Comparison of ENCODE assay signal across 15 mouse cellular contexts in genomic region chr10:117896911-117897643, GRCm38 (mm10). TPM values are rescaled to one million over a fixed set of nuclear protein-coding genes. Genes with fewer than 3 reads are reported as not detected.
DNase-seq lines count a peak whose midpoint lies in the region; ATAC-seq and TF ChIP-seq lines count a peak whose summit lies in the region.
"Had no signal": no experiment of that assay in that cellular context is flagged by ENCODE, and none has a peak within 500 bp of the region (broad histone marks: within the 10 kb centered on the region; RNA-seq: fewer than 3 reads in every experiment).

No protein-coding gene starts in this region.

- H3K4me3 ChIP-seq in heart, embryonic 12.5 days: no peak overlapping the region
- no peak overlapping the region for H3K4me3 ChIP-seq in heart, adult 2 months
- no peak overlapping the region for H3K4me3 ChIP-seq in intestine, postnatal 0 days (ENCODE audit: low read depth, low read length)
- no peak overlapping the region for H3K4me3 ChIP-seq in limb, embryonic 10.5 days
- H3K4me3 ChIP-seq in lung, adult 2 months (replicated peaks; ENCODE audit: extremely low read depth, low read depth, low read length): no peak overlapping the region
- no peak overlapping the region for H3K4me3 ChIP-seq in liver, postnatal 0 days (ENCODE audit: low read depth, low read length)
- H3K4me3 ChIP-seq: liver, embryonic 12.5 days; neural tube, embryonic 13.5 days had no signal

- 70% methylated on average over 12 of the region's 12 CpGs for WGBS in heart, embryonic 12.5 days
- 44% methylated on average over 12 of the region's 12 CpGs for WGBS in heart, adult 2 months
- 51% methylated on average over 12 of the region's 12 CpGs for WGBS in intestine, postnatal 0 days
- 74% methylated on average over 12 of the region's 12 CpGs for WGBS in limb, embryonic 10.5 days
- WGBS in lung, adult 2 months: 51% methylated on average over 12 of the region's 12 CpGs
- WGBS in liver, postnatal 0 days (ENCODE audit: insufficient replicate concordance): 57% methylated on average over 12 of the region's 12 CpGs

- TF ChIP-seq POLR2A in heart, adult 2 months (IDR thresholded peaks at IDR 0.05; ENCODE audit: insufficient read depth, low read depth, low read length): peak; percentile 36; the same call in 1 of the 2 replicates
- TF ChIP-seq POLR2A in lung, adult 2 months (IDR thresholded peaks at IDR 0.05; ENCODE audit: borderline replicate concordance, extremely low read depth, low read depth, low read length): no peak

- no peak for TF ChIP-seq EP300 in heart, adult 2 months (IDR thresholded peaks at IDR 0.05; ENCODE audit: insufficient read depth, low read depth, low read length)
- no peak for TF ChIP-seq EP300 in liver, postnatal 0 days (IDR thresholded peaks at IDR 0.05; ENCODE audit: low read depth)

- no peaks in the 10 kb centered on the region for H3K36me3 ChIP-seq in heart, embryonic 12.5 days
- H3K36me3 ChIP-seq in heart, adult 2 months (ENCODE audit: control insufficient read depth, insufficient read depth, low read length): no peaks in the 10 kb centered on the region
- H3K36me3 ChIP-seq in intestine, postnatal 0 days (ENCODE audit: control insufficient read depth, insufficient read depth): no peaks in the 10 kb centered on the region
- no peaks in the 10 kb centered on the region for H3K36me3 ChIP-seq in limb, embryonic 10.5 days
- no peaks in the 10 kb centered on the region for H3K36me3 ChIP-seq in liver, postnatal 0 days (replicated peaks; ENCODE audit: insufficient read depth, low read length)
- H3K36me3 ChIP-seq: G1E; liver, embryonic 12.5 days; neural tube, embryonic 13.5 days had no signal

- H3K9ac ChIP-seq in heart, embryonic 12.5 days: no peak overlapping the region
- no peak overlapping the region for H3K9ac ChIP-seq in heart, adult 2 months (ENCODE audit: low read depth, low read length)
- no peak overlapping the region for H3K9ac ChIP-seq in intestine, postnatal 0 days (ENCODE audit: low read depth, low read length)
- H3K9ac ChIP-seq in liver, postnatal 0 days (replicated peaks): no peak overlapping the region
- H3K9ac ChIP-seq: liver, embryonic 12.5 days; neural tube, embryonic 13.5 days had no signal

- no peaks in the 10 kb centered on the region; the same call in 1 of the 2 replicates for H3K27me3 ChIP-seq in heart, embryonic 12.5 days (replicated peaks)
- H3K27me3 ChIP-seq in heart, adult 2 months (ENCODE audit: control insufficient read depth, insufficient read depth, low read length): no peaks in the 10 kb centered on the region
- H3K27me3 ChIP-seq in intestine, postnatal 0 days (replicated peaks; ENCODE audit: control insufficient read depth, insufficient read depth, low read length): no peaks in the 10 kb centered on the region
- H3K27me3 ChIP-seq in limb, embryonic 10.5 days (ENCODE audit: low read depth, poor library complexity, severe bottlenecking): no peaks in the 10 kb centered on the region
- no peaks in the 10 kb centered on the region for H3K27me3 ChIP-seq in liver, postnatal 0 days (ENCODE audit: insufficient read depth, low read length)
- H3K27me3 ChIP-seq: neural tube, embryonic 13.5 days had no signal

- no peak overlapping the region for H3K4me2 ChIP-seq in heart, embryonic 12.5 days
- no peak overlapping the region for H3K4me2 ChIP-seq in intestine, postnatal 0 days (replicated peaks; ENCODE audit: low read depth)
- no peak overlapping the region for H3K4me2 ChIP-seq in liver, postnatal 0 days (ENCODE audit: low read depth, low read length)
- H3K4me2 ChIP-seq: liver, embryonic 12.5 days; neural tube, embryonic 13.5 days had no signal

- no peak for ATAC-seq in heart, embryonic 12.5 days (ENCODE audit: insufficient number of reproducible peaks, low FRiP score)
- ATAC-seq in intestine, postnatal 0 days: peak; percentile 43; the same call in 1 of the 2 replicates
- no peak for ATAC-seq in liver, postnatal 0 days
- ATAC-seq: liver, embryonic 12.5 days; midbrain, embryonic 16.5 days had no signal

- H3K4me1 ChIP-seq in heart, embryonic 12.5 days (replicated peaks): peaks cover 11% of the 10 kb centered on the region; the same call in 1 of the 2 replicates
- peaks cover 12% of the 10 kb centered on the region for H3K4me1 ChIP-seq in heart, adult 2 months (ENCODE audit: control insufficient read depth, insufficient read depth, low read length)
- no peaks in the 10 kb centered on the region for H3K4me1 ChIP-seq in intestine, postnatal 0 days (replicated peaks; ENCODE audit: control insufficient read depth, insufficient read depth, low read length)
- H3K4me1 ChIP-seq in limb, embryonic 10.5 days: peaks cover 23% of the 10 kb centered on the region
- H3K4me1 ChIP-seq in lung, adult 2 months (ENCODE audit: control insufficient read depth, insufficient read depth, low read length): peaks cover 3% of the 10 kb centered on the region; the same call in 1 of the 2 replicates
- H3K4me1 ChIP-seq in liver, postnatal 0 days (ENCODE audit: insufficient read depth): peaks cover 13% of the 10 kb centered on the region; the same call in 1 of the 2 replicates
- H3K4me1 ChIP-seq: neural tube, embryonic 13.5 days had no signal

- intact Hi-C loops in heart, adult 2 months (cut with DNase I): loop anchor here (5.0 kb wide), 2 partner anchors 115 to 150 kb away; no protein-coding TSS in a partner anchor

- DNase-seq in heart, adult 11 months: peak; percentile 97
- peak in 1 of 2 experiments; percentile 52 for DNase-seq in heart, adult 2 months
- DNase-seq in limb, embryonic 10.5 days (ENCODE audit: low spot score): no peak
- no peak for DNase-seq in lung, adult 2 months
- DNase-seq in liver, postnatal 0 days: no peak
- no peak for DNase-seq in right cerebral cortex, postnatal 4 days
- DNase-seq: lung, postnatal 36 days; right cerebral cortex, adult 18-20 months; thymus, postnatal 4 days had no signal

- no peaks in the 10 kb centered on the region for H3K79me2 ChIP-seq in heart, adult 2 months (replicated peaks; ENCODE audit: control insufficient read depth, insufficient read depth, low read length)

- no peaks in the 10 kb centered on the region for H3K9me3 ChIP-seq in heart, embryonic 12.5 days (replicated peaks)
- H3K9me3 ChIP-seq in intestine, postnatal 0 days (ENCODE audit: control insufficient read depth): no peaks in the 10 kb centered on the region
- no peaks in the 10 kb centered on the region for H3K9me3 ChIP-seq in limb, embryonic 10.5 days (replicated peaks)
- no peaks in the 10 kb centered on the region for H3K9me3 ChIP-seq in liver, postnatal 0 days (ENCODE audit: low read length)
- H3K9me3 ChIP-seq: G1E; liver, embryonic 12.5 days; neural tube, embryonic 13.5 days had no signal

- H3K27ac ChIP-seq in heart, embryonic 12.5 days (ENCODE audit: poor library complexity, severe bottlenecking): no peak overlapping the region
- H3K27ac ChIP-seq in heart, adult 2 months: peak overlapping the region; percentile 77
- no peak overlapping the region for H3K27ac ChIP-seq in intestine, postnatal 0 days (ENCODE audit: low read depth, low read length)
- peak overlapping the region; percentile 43; the same call in 1 of the 2 replicates for H3K27ac ChIP-seq in limb, embryonic 10.5 days
- H3K27ac ChIP-seq in liver, postnatal 0 days (ENCODE audit: low read depth): no peak overlapping the region
- H3K27ac ChIP-seq: liver, embryonic 12.5 days; neural tube, embryonic 13.5 days had no signal

- no peak for TF ChIP-seq CTCF in heart, adult 2 months (IDR thresholded peaks at IDR 0.05)
- no peak for TF ChIP-seq CTCF in intestine, postnatal 0 days (IDR thresholded peaks at IDR 0.05; ENCODE audit: low read depth)
- no peak for TF ChIP-seq CTCF in lung, adult 2 months (IDR thresholded peaks at IDR 0.05; ENCODE audit: insufficient read depth, low read length)
- no peak for TF ChIP-seq CTCF in liver, postnatal 0 days (IDR thresholded peaks at IDR 0.05; ENCODE audit: low read depth)

RNA-seq across cellular contexts. Expression of gene Rap1b, which starts 51.2 kb away (rescaled TPM):
- 131 and 132 TPM in 2 replicates for polyA plus RNA-seq in heart, embryonic 12.5 days (2016; fragmentation: Nextera tagmentation; extraction: Ambion mirVana)
- total RNA-seq in heart, adult 2 months (2021): 10 to 100 TPM; 48.0 to 53.4 TPM
- polyA plus RNA-seq in heart, adult 2 months (2012; rRNA removed): 23.4 and 47.4 TPM in 2 replicates
- 132 and 134 TPM in 2 replicates for polyA plus RNA-seq in intestine, postnatal 0 days (2015; fragmentation: Nextera tagmentation; extraction: Ambion mirVana)
- 138 and 146 TPM in 2 replicates for polyA plus RNA-seq in limb, embryonic 10.5 days (2016; fragmentation: Nextera tagmentation; extraction: Ambion mirVana)
- 57.1 and 71.7 TPM in 2 replicates for polyA plus RNA-seq in lung, adult 2 months (2012; rRNA removed)
- 103 and 105 TPM in 2 replicates for polyA plus RNA-seq in liver, postnatal 0 days (2015; fragmentation: Nextera tagmentation; extraction: Ambion mirVana)

Comparison
In these comparisons a context has a peak if more than half of its experiments do, and no peak if none do; other contexts are left out.
1. H3K27ac ChIP-seq: peak in heart, adult 2 months (single experiment) and limb, embryonic 10.5 days (single experiment); none in heart, embryonic 12.5 days (single experiment), intestine, postnatal 0 days (single experiment) and liver, postnatal 0 days (single experiment).